Mouse (Mus musculus) embryonic facial prominence, embryonic 15.5 days (tissue): ENCODE measurements at regions not wholly inside any gene's neighbourhood (a gene's known extent, or its start where the extent isn't known, plus 50 kb on each side); places are given as distances from the start of the nearest gene placed in this dataset.
"Not testable (repeated sequence)": the region's sequence is repeated elsewhere in the genome, so short reads cannot be mapped to it uniquely, and the experiment has no call there.

ENCODE experiments used
- ATAC-seq: fragments of 200-750 bp; cut with Nextera tagmentation; 2 replicates; pipeline ENCODE4 v1.8.0; 2017; ENCODE audit warnings: low read depth, moderate TSS enrichment; ENCODE audit not compliant: insufficient number of reproducible peaks, low FRiP score, low TSS enrichment
- H3K27ac ChIP-seq: fragments of 300-500 bp; sonication (generic); replicated peaks from 2 replicates; pipeline ENCODE4 v1.5.1; 2015; ENCODE audit warnings: mild to moderate bottlenecking, inconsistent platforms
- H3K27me3 ChIP-seq: fragments of 300-500 bp; sonication (generic); 2 replicates; pipeline ENCODE4 v1.6.1; 2015; ENCODE audit warnings: inconsistent platforms
- H3K36me3 ChIP-seq: fragments of 300-500 bp; sonication (generic); 2 replicates; pipeline ENCODE4 v1.6.1; 2015; ENCODE audit warnings: mild to moderate bottlenecking, inconsistent platforms
- H3K4me1 ChIP-seq: fragments of 300-500 bp; sonication (generic); 2 replicates; pipeline ENCODE4 v1.6.1; 2015; ENCODE audit warnings: inconsistent platforms
- H3K4me2 ChIP-seq: fragments of 300-500 bp; sonication (generic); replicated peaks from 2 replicates; pipeline ENCODE4 v1.6.1; 2015; ENCODE audit warnings: mild to moderate bottlenecking, inconsistent platforms
- H3K4me3 ChIP-seq: fragments of 300-500 bp; sonication (generic); replicated peaks from 2 replicates; pipeline ENCODE4 v1.5.1; 2015; ENCODE audit warnings: mild to moderate bottlenecking, inconsistent platforms
- H3K9ac ChIP-seq: fragments of 300-500 bp; sonication (generic); 2 replicates; pipeline ENCODE4 v1.6.1; 2015; ENCODE audit warnings: inconsistent platforms
- H3K9me3 ChIP-seq: fragments of 300-500 bp; sonication (generic); replicated peaks from 2 replicates; pipeline ENCODE4 v1.6.1; 2016; ENCODE audit warnings: inconsistent platforms
- WGBS: fragments of 180-500 bp; shearing (Covaris S2); methylation state at CpG from one replicate; pipeline ENCODE4 v1.1.7; 2015; 5-methylcytosine and 5-hydroxymethylcytosine counted together

GRCm38 (mm10) chr6:16365450-16365849 lies 532.8 kb downstream of the Tfec start:
- Histone ChIP-seq H3K4me2 (no peak overlapping the region), H3K27ac (no peak overlapping the region), H3K4me3 (no peak overlapping the region), H3K36me3 (no peaks in the 10 kb centered on the region), H3K9ac (no peak overlapping the region), H3K9me3 (no peaks in the 10 kb centered on the region), H3K27me3 (no peaks in the 10 kb centered on the region), H3K4me1 (no peaks in the 10 kb centered on the region)
- WGBS: 78% methylated on average over 1 of the region's 1 CpGs
- ATAC-seq: no peak

GRCm38 (mm10) chr6:16362057-16362456 lies 536.2 kb downstream of the Tfec start:
- Histone ChIP-seq H3K36me3 (no peaks in the 10 kb centered on the region), H3K4me1 (no peaks in the 10 kb centered on the region), H3K9ac (no peak overlapping the region), H3K4me3 (no peak overlapping the region), H3K9me3 (no peaks in the 10 kb centered on the region), H3K4me2 (no peak overlapping the region), H3K27me3 (no peaks in the 10 kb centered on the region), H3K27ac (no peak overlapping the region)
- 66% methylated on average over 4 of the region's 4 CpGs for WGBS
- no peak for ATAC-seq

- not testable (repeated sequence) for H3K4me3 ChIP-seq, H3K9ac ChIP-seq, H3K36me3 ChIP-seq, H3K4me1 ChIP-seq, H3K4me2 ChIP-seq, H3K27ac ChIP-seq, H3K27me3 ChIP-seq, H3K9me3 ChIP-seq
- 27% methylated on average over 24 of the region's 25 CpGs for WGBS
- 0 out of 2 replicates have a peak, but pooled peaks have one; percentile 11 for ATAC-seq
These were observed 538.1 kb downstream of the Tfec start for GRCm38 (mm10) chr6:16359881-16360711.

- 65% methylated on average over 5 of the region's 7 CpGs for WGBS
- Histone ChIP-seq H3K9ac (no peak overlapping the region), H3K9me3 (no peaks in the 10 kb centered on the region), H3K27me3 (no peaks in the 10 kb centered on the region), H3K27ac (no peak overlapping the region), H3K36me3 (no peaks in the 10 kb centered on the region), H3K4me1 (no peaks in the 10 kb centered on the region), H3K4me2 (peak overlapping the region; percentile 34), H3K4me3 (peak overlapping the region; percentile 31)
- ATAC-seq: no peak
These were observed 538.8 kb downstream of the Tfec start for GRCm38 (mm10) chr6:16359464-16359863.

- H3K9ac ChIP-seq: no peak overlapping the region
- H3K4me2 ChIP-seq: peak overlapping the region; percentile 25; the same call in 1 of the 2 replicates
- no peaks in the 10 kb centered on the region for H3K36me3 ChIP-seq
- ATAC-seq: no peak
- no peak overlapping the region for H3K27ac ChIP-seq
- no peaks in the 10 kb centered on the region for H3K9me3 ChIP-seq
- no peak overlapping the region for H3K4me3 ChIP-seq
- WGBS: 12% methylated on average over 8 of the region's 8 CpGs
- no peaks in the 10 kb centered on the region for H3K4me1 ChIP-seq
- no peaks in the 10 kb centered on the region for H3K27me3 ChIP-seq
These were observed 564.6 kb downstream of the Tfec start for GRCm38 (mm10) chr6:16333638-16334037.

GRCm38 (mm10) chr6:16314305-16315010 lies 583.8 kb downstream of the Tfec start:
- H3K9ac ChIP-seq: no peak overlapping the region
- 82% methylated on average over 15 of the region's 15 CpGs for WGBS
- no peaks in the 10 kb centered on the region for H3K9me3 ChIP-seq
- H3K4me3 ChIP-seq: no peak overlapping the region
- H3K36me3 ChIP-seq: no peaks in the 10 kb centered on the region
- no peak overlapping the region for H3K4me2 ChIP-seq
- H3K4me1 ChIP-seq: peaks cover 12% of the 10 kb centered on the region
- ATAC-seq: no peak
- H3K27me3 ChIP-seq: no peaks in the 10 kb centered on the region
- H3K27ac ChIP-seq: no peak overlapping the region

GRCm38 (mm10) chr6:16312915-16313314 lies 585.3 kb downstream of the Tfec start:
- WGBS: 20% methylated on average over 1 of the region's 1 CpGs

GRCm38 (mm10) chr6:16283328-16284072 lies 563.0 kb downstream of the Mdfic start:
- H3K9ac ChIP-seq: no peak overlapping the region
- no peaks in the 10 kb centered on the region for H3K9me3 ChIP-seq
- H3K4me2 ChIP-seq: no peak overlapping the region
- H3K4me1 ChIP-seq: no peaks in the 10 kb centered on the region
- ATAC-seq: no peak
- no peak overlapping the region for H3K4me3 ChIP-seq
- 57% methylated on average over 8 of the region's 8 CpGs for WGBS
- no peaks in the 10 kb centered on the region for H3K27me3 ChIP-seq
- H3K27ac ChIP-seq: no peak overlapping the region
- H3K36me3 ChIP-seq: no peaks in the 10 kb centered on the region

More at GRCm38 (mm10) chr6:16312915-16313314, 585.3 kb downstream of the Tfec start:
- ATAC-seq: 0 out of 2 replicates have a peak, but pooled peaks have one; percentile 51
- Histone ChIP-seq H3K27me3 (no peaks in the 10 kb centered on the region), H3K9me3 (no peaks in the 10 kb centered on the region), H3K9ac (no peak overlapping the region), H3K36me3 (no peaks in the 10 kb centered on the region), H3K27ac (no peak overlapping the region), H3K4me1 (peaks cover 12% of the 10 kb centered on the region), H3K4me3 (no peak overlapping the region), H3K4me2 (no peak overlapping the region)

GRCm38 (mm10) chr6:16281938-16282337 lies 561.5 kb downstream of the Mdfic start:
- Histone ChIP-seq H3K4me1 (no peaks in the 10 kb centered on the region), H3K4me3 (no peak overlapping the region), H3K4me2 (no peak overlapping the region), H3K27me3 (no peaks in the 10 kb centered on the region), H3K9me3 (no peaks in the 10 kb centered on the region), H3K36me3 (no peaks in the 10 kb centered on the region), H3K27ac (no peak overlapping the region), H3K9ac (no peak overlapping the region)
- ATAC-seq: no peak
- WGBS: 90% methylated on average over 6 of the region's 6 CpGs
